In the genomic region with DNA sequence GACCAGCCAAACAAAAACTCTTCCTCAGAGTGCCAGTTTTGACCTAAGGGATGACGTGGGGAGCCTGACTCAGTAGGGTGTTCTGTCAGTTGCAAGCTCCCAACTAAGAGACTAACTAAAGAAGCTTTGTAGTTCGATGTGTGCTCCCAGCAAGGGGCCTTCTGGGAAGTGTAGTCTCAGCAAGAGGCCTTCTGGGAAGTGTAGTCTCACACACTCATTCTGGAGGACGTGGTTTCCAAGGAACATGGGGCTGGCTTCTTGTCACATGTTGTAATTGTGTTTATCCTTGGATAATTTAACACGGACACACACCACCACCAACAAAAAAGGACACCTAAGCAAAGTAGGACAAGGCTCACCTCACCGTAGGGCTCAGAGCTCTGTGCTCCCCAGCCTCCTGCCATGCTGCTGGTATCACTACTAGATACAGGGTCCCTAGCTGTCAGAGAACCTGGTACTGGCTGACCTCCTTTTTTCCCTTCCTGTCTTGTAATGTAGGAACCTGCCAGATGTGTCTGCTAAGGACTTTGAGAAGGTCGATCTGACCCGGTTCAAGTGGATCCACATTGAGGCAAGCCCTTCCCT, we compare ENCODE assay signal across 8 mouse cellular contexts. TPM values are rescaled to one million over a fixed set of nuclear protein-coding genes. Genes with fewer than 3 reads are reported as not detected.
DNase-seq lines count a peak whose midpoint lies in the region; ATAC-seq and TF ChIP-seq lines count a peak whose summit lies in the region.

No protein-coding gene starts in this region.

- H3K4me3 ChIP-seq in left cerebral cortex, adult 2 months, result no peak overlapping the region
- H3K4me3 ChIP-seq in hindbrain, embryonic 12.5 days, result no peak overlapping the region
- H3K4me3 ChIP-seq in limb, embryonic 15.5 days, result no peak overlapping the region

- peak overlapping the region; percentile 35 for H3K4me2 ChIP-seq in hindbrain, embryonic 12.5 days (replicated peaks)
- peak overlapping the region; percentile 25; the same call in 1 of the 2 replicates for H3K4me2 ChIP-seq in limb, embryonic 15.5 days

- no peak for TF ChIP-seq CTCF in left cerebral cortex, adult 2 months (IDR thresholded peaks at IDR 0.05)

- no peaks in the 10 kb centered on the region for H3K9me3 ChIP-seq in hindbrain, embryonic 12.5 days (replicated peaks)
- H3K9me3 ChIP-seq in limb, embryonic 15.5 days, result no peaks in the 10 kb centered on the region

- ATAC-seq in hindbrain, embryonic 12.5 days (ENCODE audit: low FRiP score), result peak; percentile 36; the same call in 1 of the 2 replicates
- no peak for ATAC-seq in limb, embryonic 15.5 days (ENCODE audit: insufficient number of reproducible peaks, low FRiP score, low TSS enrichment, low read depth)

- H3K27ac ChIP-seq in left cerebral cortex, adult 2 months, result peak overlapping the region; percentile 11; the same call in 1 of the 2 replicates
- no peak overlapping the region for H3K27ac ChIP-seq in hindbrain, embryonic 12.5 days
- no peak overlapping the region for H3K27ac ChIP-seq in limb, embryonic 15.5 days

- H3K27me3 ChIP-seq in hindbrain, embryonic 12.5 days, result peaks cover 10% of the 10 kb centered on the region
- no peaks in the 10 kb centered on the region for H3K27me3 ChIP-seq in limb, embryonic 15.5 days

- 42% methylated on average over 7 of the region's 7 CpGs for whole genome bisulfite sequencing in hindbrain, embryonic 12.5 days
- 39% methylated on average over 7 of the region's 7 CpGs for WGBS in limb, embryonic 15.5 days

- no peak for DNase-seq in left cerebral cortex, adult 2 months (ENCODE audit: extremely low spot score in 1 of 2, low spot score in 2 of 2)
- DNase-seq in left cerebral cortex, adult 8-10 months (ENCODE audit: low spot score in 2 of 2), result no peak
- DNase-seq in embryo, embryonic 11 days, result peak; percentile 52
- peak; percentile 46 for DNase-seq in right cerebral cortex, postnatal 14 days
- DNase-seq in B cell, adult 2 months, result no peak
- DNase-seq in urinary bladder, postnatal 4 days (ENCODE audit: low spot score in 2 of 2), result no peak

- intact Hi-C loops in left cerebral cortex, adult 2 months (cut with DNase I), result loop anchor here (10.0 kb wide), 1 partner anchor 1527 kb away; a partner anchor contains a TSS

- no peaks in the 10 kb centered on the region for H3K36me3 ChIP-seq in hindbrain, embryonic 12.5 days
- 0 out of 2 replicates have a peak, but pooled peaks cover 3% of the 10 kb centered on the region for H3K36me3 ChIP-seq in limb, embryonic 15.5 days

- no peak overlapping the region for H3K9ac ChIP-seq in hindbrain, embryonic 12.5 days
- H3K9ac ChIP-seq in limb, embryonic 15.5 days, result no peak overlapping the region

- H3K4me1 ChIP-seq in hindbrain, embryonic 12.5 days, result 0 out of 2 replicates have a peak, but pooled peaks cover under 1% of the 10 kb centered on the region
- H3K4me1 ChIP-seq in limb, embryonic 15.5 days, result peaks cover 7% of the 10 kb centered on the region; the same call in 1 of the 2 replicates

RNA-seq across cellular contexts. Expression of a gene that starts 6.8 kb away (rescaled TPM):
- total RNA-seq in left cerebral cortex, adult 2 months (2021), result 10 to 100 TPM; 15.3 to 19.3 TPM
- 10 to 100 TPM; 16.2 to 21.5 (median 18.9) TPM for total RNA-seq in left cerebral cortex, adult 8-10 months (2022)
- 5.6 and 7.1 TPM in 2 replicates for polyA plus RNA-seq in hindbrain, embryonic 12.5 days (2016; fragmentation: Nextera tagmentation; extraction: Ambion mirVana)
- polyA plus RNA-seq in limb, embryonic 15.5 days (2015; fragmentation: Nextera tagmentation; extraction: Ambion mirVana), result 23.6 and 28.1 TPM in 2 replicates

RNA-seq across cellular contexts. Expression of a gene that starts 14.8 kb away (rescaled TPM):
- 1 to 10 TPM; 3.0 to 3.3 TPM for total RNA-seq in left cerebral cortex, adult 2 months (2021)
- 1 to 10 TPM; 2.3 to 4.2 (median 2.8) TPM for total RNA-seq in left cerebral cortex, adult 8-10 months (2022)
- polyA plus RNA-seq in hindbrain, embryonic 12.5 days (2016; fragmentation: Nextera tagmentation; extraction: Ambion mirVana), result 121 and 122 TPM in 2 replicates
- 274 and 287 TPM in 2 replicates for polyA plus RNA-seq in limb, embryonic 15.5 days (2015; fragmentation: Nextera tagmentation; extraction: Ambion mirVana)

RNA-seq across cellular contexts. Expression of a gene that starts 17.4 kb away (rescaled TPM):
- total RNA-seq in left cerebral cortex, adult 2 months (2021), result 10 to 100 TPM; 24.2 to 26.0 TPM
- total RNA-seq in left cerebral cortex, adult 8-10 months (2022), result 10 to 100 TPM; 23.9 to 28.0 (median 27.1) TPM
- polyA plus RNA-seq in hindbrain, embryonic 12.5 days (2016; fragmentation: Nextera tagmentation; extraction: Ambion mirVana), result 12.4 and 14.2 TPM in 2 replicates
- polyA plus RNA-seq in limb, embryonic 15.5 days (2015; fragmentation: Nextera tagmentation; extraction: Ambion mirVana), result 21.0 and 31.7 TPM in 2 replicates

RNA-seq across cellular contexts. Expression of a gene that starts 20.4 kb away (rescaled TPM):
- total RNA-seq in left cerebral cortex, adult 2 months (2021), result 100 to 1,000 TPM in 1 of 2 experiments, 10 to 100 TPM in 1; 91.9 to 106 TPM
- total RNA-seq in left cerebral cortex, adult 8-10 months (2022), result 100 to 1,000 TPM in 1 of 4 experiments, 10 to 100 TPM in 3; 86.3 to 105 (median 90.6) TPM
- 256 and 303 TPM in 2 replicates for polyA plus RNA-seq in hindbrain, embryonic 12.5 days (2016; fragmentation: Nextera tagmentation; extraction: Ambion mirVana)
- 464 and 505 TPM in 2 replicates for polyA plus RNA-seq in limb, embryonic 15.5 days (2015; fragmentation: Nextera tagmentation; extraction: Ambion mirVana)

RNA-seq across cellular contexts. Expression of a gene that starts 32.1 kb away (rescaled TPM):
- total RNA-seq in left cerebral cortex, adult 2 months (2021), result 100 to 1,000 TPM; 129 to 134 TPM
- total RNA-seq in left cerebral cortex, adult 8-10 months (2022), result 100 to 1,000 TPM; 114 to 135 (median 128) TPM
- polyA plus RNA-seq in hindbrain, embryonic 12.5 days (2016; fragmentation: Nextera tagmentation; extraction: Ambion mirVana), result 120 and 127 TPM in 2 replicates
- polyA plus RNA-seq in limb, embryonic 15.5 days (2015; fragmentation: Nextera tagmentation; extraction: Ambion mirVana), result 128 and 137 TPM in 2 replicates

Comparison
In these comparisons a context has a peak if more than half of its experiments do, and no peak if none do; other contexts are left out.
1. DNase-seq: peak in embryo, embryonic 11 days (single experiment) and right cerebral cortex, postnatal 14 days (single experiment); none in left cerebral cortex, adult 2 months (0 of 2), left cerebral cortex, adult 8-10 months (0 of 2), B cell, adult 2 months (0 of 2) and urinary bladder, postnatal 4 days (0 of 2).